Mouse (Mus musculus) liver, postnatal 0 days (tissue): Measurements from ENCODE around the gene Scgb3a1. TPM values are rescaled to one million over a fixed set of nuclear protein-coding genes. Genes with fewer than 3 reads are reported as not detected.

Experiments
- ATAC-seq: fragments of 200-750 bp; cut with Nextera tagmentation; 2 replicates; pipeline ENCODE4 v1.8.0; 2017; ENCODE audit warnings: mild to moderate bottlenecking, moderate library complexity
- DNase-seq: peaks from one replicate; pipeline ENCODE4 v3.0.0-alpha.2; 2016
- H3K27ac ChIP-seq: fragments of 300-500 bp; sonication (generic); 2 replicates; pipeline ENCODE4 v1.5.1; 2014; ENCODE audit warnings: antibody characterized with exemption, moderate library complexity, mild to moderate bottlenecking, low read depth
- H3K27me3 ChIP-seq: fragments of 300-500 bp; sonication (generic); 2 replicates; pipeline ENCODE4 v1.6.1; 2014; ENCODE audit warnings: low read length, control low read depth, mixed read lengths; ENCODE audit not compliant: insufficient read depth
- H3K36me3 ChIP-seq: fragments of 300-500 bp; sonication (generic); replicated peaks from 2 replicates; pipeline ENCODE4 v1.6.1; 2014; ENCODE audit warnings: mild to moderate bottlenecking, control low read depth, low read length, moderate library complexity, mixed read lengths; ENCODE audit not compliant: insufficient read depth
- H3K4me1 ChIP-seq: fragments of 300-500 bp; sonication (generic); 2 replicates; pipeline ENCODE4 v1.6.1; 2014; ENCODE audit warnings: antibody characterized with exemption, mild to moderate bottlenecking, control low read depth; ENCODE audit not compliant: insufficient read depth
- H3K4me2 ChIP-seq: fragments of 300-500 bp; sonication (generic); 2 replicates; pipeline ENCODE4 v1.6.1; 2014; ENCODE audit warnings: low read depth, mild to moderate bottlenecking, low read length, moderate library complexity, mixed read lengths
- H3K4me3 ChIP-seq: fragments of 300-500 bp; sonication (generic); 2 replicates; pipeline ENCODE4 v1.5.1; 2014; ENCODE audit warnings: low read depth, low read length
- H3K9ac ChIP-seq: fragments of 300-500 bp; sonication (generic); replicated peaks from 2 replicates; pipeline ENCODE4 v1.6.1; 2014; ENCODE audit warnings: mild to moderate bottlenecking, moderate library complexity
- H3K9me3 ChIP-seq: fragments of 300-500 bp; sonication (generic); 2 replicates; pipeline ENCODE4 v1.6.1; 2016; ENCODE audit warnings: mild to moderate bottlenecking, control low read depth, low read length, mixed read lengths
- CTCF ChIP-seq: sonication (generic); IDR thresholded peaks from 2 replicates; pipeline ENCODE4 v1.5.1; 2016; ENCODE audit warnings: antibody characterized with exemption, low read depth
- EP300 ChIP-seq: IDR thresholded peaks from 2 replicates; pipeline ENCODE4 v1.6.1; 2016; ENCODE audit warnings: antibody characterized with exemption, low read depth, mild to moderate bottlenecking
- WGBS: fragments of 180-500 bp; shearing (Covaris S2); extraction: QIAGEN DNeasy Blood & Tissue Kit; methylation state at CpG from one replicate; pipeline ENCODE4 v1.1.7; 2014; ENCODE audit not compliant: insufficient replicate concordance; 5-methylcytosine and 5-hydroxymethylcytosine counted together
- polyA plus RNA-seq: library from polyadenylated mRNA; unstranded; fragments of >200 nt; fragmentation: Nextera tagmentation; extraction: Ambion mirVana; gene quantifications from 2 replicates; pipeline ENCODE4 v1.2.1, GENCODE M21; 2015

Scgb3a1 gene
- polyA plus RNA-seq, 1 experiment from 2014 or later, result 0.33 TPM

DNA sequence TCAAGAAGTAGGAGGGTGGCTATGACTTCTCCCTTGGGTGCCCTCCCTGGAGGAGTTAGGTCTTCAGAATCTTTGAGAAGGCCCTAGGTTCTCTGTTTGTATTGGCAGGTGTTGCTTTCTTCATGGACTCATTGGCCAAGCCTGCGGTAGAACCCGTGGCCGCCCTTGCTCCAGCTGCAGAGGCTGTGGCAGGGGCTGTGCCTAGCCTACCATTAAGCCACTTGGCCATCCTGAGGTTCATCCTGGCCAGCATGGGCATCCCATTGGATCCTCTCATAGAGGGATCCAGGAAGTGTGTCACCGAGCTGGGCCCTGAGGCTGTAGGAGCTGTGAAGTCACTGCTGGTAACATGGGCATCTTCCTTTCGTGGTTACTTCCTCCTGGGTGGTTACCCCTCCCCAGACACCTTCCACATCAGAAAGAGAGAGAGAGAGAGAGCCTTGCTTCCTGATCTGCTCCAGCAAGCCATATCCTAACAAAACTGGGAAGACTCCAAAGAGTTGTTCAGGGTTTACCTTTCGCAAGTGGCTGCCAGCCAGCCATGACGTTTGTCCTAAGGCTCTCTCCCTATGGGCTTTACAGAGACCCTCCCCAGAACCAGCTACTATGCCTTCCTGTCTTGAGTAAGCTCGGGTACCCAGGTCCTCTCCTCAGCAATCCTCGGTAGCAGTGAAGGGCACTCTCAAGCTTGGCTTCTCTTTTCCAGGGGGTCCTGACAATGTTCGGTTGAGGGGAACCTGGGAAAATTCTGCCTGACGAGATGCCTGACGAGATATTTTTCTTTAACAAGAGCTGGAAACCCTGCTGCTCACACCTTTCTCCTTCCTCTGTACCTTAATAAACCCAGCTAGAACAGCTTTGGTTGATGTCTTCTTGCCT, 1.1 kb downstream of the Scgb3a1 start:
- ATAC-seq, result no peak
- Histone ChIP-seq H3K9ac (no peak overlapping the region), H3K27me3 (no peaks in the 10 kb centered on the region), H3K27ac (no peak overlapping the region), H3K4me2 (no peak overlapping the region), H3K4me1 (peaks cover 1% of the 10 kb centered on the region; the same call in 1 of the 2 replicates), H3K4me3 (no peak overlapping the region), H3K9me3 (no peaks in the 10 kb centered on the region), H3K36me3 (0 out of 2 replicates have a peak, but pooled peaks cover 6% of the 10 kb centered on the region)
- TF ChIP-seq CTCF (no peak), EP300 (no peak)
- no peak for DNase-seq
- 61% methylated on average over 12 of the region's 12 CpGs for WGBS

DNA sequence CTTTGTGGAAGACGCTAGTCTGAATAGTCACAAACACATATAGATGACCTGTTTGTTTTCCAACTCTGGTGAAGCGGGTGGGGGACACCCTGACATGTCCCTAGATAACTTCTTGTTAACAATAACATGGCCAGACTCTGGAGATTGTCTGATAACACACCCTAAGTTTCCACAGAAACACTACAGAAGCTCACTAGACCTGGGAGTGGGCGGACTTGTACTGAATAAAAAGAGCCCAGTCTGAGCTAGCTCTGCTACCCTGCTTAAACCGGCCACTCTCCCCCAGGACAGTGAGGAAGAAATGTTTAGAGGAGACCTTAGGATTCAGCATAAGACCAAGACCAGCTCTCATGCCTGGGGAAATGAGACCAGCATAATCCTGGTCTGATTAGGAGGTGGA, 2.1 kb downstream of the Scgb3a1 start:
- H3K9ac ChIP-seq, result no peak overlapping the region
- 0 out of 2 replicates have a peak, but pooled peaks cover 12% of the 10 kb centered on the region for H3K36me3 ChIP-seq
- no peak for ATAC-seq
- no peaks in the 10 kb centered on the region for H3K9me3 ChIP-seq
- no peak overlapping the region for H3K4me2 ChIP-seq
- H3K4me3 ChIP-seq, result no peak overlapping the region
- no peaks in the 10 kb centered on the region for H3K4me1 ChIP-seq
- DNase-seq, result no peak
- TF ChIP-seq EP300 (no peak), CTCF (no peak)
- H3K27me3 ChIP-seq, result no peaks in the 10 kb centered on the region
- 65% methylated on average over 4 of the region's 4 CpGs for WGBS
- no peak overlapping the region for H3K27ac ChIP-seq

DNA sequence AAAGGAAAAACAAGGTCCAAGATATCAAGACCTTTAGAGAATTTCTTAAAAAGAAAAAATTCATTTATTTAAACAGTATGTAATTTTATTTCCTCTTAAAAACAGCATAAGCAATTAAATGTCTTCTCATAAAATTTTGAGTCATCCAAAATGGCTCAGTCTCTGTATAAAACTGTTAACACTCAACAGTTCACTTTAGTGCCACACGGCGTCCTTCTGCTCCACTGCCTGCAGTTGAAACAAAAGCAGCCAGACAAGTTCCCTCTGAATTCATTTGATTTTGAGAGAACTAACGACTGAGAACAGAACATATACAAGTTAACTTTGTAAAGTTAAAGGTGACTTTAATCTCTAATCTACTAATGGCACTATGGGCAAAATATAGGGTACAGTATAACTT, 10.0 kb downstream of the Scgb3a1 start:
- H3K27ac ChIP-seq, result no peak overlapping the region
- H3K4me3 ChIP-seq, result no peak overlapping the region
- TF ChIP-seq EP300, result no peak
- TF ChIP-seq CTCF, result no peak
- H3K9me3 ChIP-seq, result no peaks in the 10 kb centered on the region
- H3K36me3 ChIP-seq, result peaks cover 68% of the 10 kb centered on the region
- no peak for ATAC-seq
- WGBS, result 84% methylated on average over 3 of the region's 3 CpGs
- DNase-seq, result no peak
- no peaks in the 10 kb centered on the region for H3K27me3 ChIP-seq
- H3K9ac ChIP-seq, result no peak overlapping the region
- no peaks in the 10 kb centered on the region for H3K4me1 ChIP-seq
- H3K4me2 ChIP-seq, result no peak overlapping the region

DNA sequence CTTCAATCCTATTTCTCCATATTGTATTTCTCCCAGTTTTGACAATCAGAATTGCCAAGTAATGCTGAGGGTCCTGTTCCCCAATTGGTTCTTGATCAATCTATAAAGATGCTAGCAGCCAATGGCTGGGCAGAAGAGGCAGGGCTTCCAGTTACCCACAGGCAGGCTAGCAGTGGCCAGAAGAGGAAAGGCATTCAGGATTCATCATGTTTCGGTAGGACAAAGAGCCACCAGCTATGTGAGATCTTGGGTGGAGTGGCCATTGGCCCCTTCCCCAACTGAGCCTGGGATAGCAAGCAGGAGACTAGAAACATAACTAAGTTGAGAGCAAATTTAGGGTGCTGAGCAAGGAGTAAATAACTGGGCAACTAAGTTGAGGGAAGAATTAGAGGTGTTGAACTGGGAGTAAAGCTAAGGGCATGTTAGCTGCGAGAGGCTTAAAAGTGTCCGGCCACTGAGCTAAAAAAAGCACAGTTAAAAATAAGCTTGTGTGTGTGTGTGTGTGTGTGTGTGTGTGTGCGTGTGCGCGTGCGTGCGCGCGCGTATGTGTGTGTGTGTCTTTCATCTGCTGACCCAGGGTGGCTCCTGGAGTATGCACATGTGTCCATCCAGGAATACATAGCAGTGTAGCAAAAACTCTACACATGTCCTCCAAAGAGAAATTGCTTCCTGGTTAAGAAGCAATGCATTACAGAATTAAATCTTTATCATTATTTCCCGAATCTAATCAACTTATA, 21.0 kb downstream of the Scgb3a1 start:
- peaks cover 79% of the 10 kb centered on the region for H3K36me3 ChIP-seq
- ATAC-seq (no peak), DNase-seq (no peak)
- H3K4me2 ChIP-seq, result no peak overlapping the region
- no peaks in the 10 kb centered on the region for H3K9me3 ChIP-seq
- no peak overlapping the region for H3K4me3 ChIP-seq
- WGBS, result 95% methylated on average over 12 of the region's 12 CpGs
- H3K9ac ChIP-seq, result no peak overlapping the region
- TF ChIP-seq EP300, result no peak
- no peaks in the 10 kb centered on the region for H3K27me3 ChIP-seq
- H3K4me1 ChIP-seq, result no peaks in the 10 kb centered on the region
- no peak overlapping the region for H3K27ac ChIP-seq

DNA sequence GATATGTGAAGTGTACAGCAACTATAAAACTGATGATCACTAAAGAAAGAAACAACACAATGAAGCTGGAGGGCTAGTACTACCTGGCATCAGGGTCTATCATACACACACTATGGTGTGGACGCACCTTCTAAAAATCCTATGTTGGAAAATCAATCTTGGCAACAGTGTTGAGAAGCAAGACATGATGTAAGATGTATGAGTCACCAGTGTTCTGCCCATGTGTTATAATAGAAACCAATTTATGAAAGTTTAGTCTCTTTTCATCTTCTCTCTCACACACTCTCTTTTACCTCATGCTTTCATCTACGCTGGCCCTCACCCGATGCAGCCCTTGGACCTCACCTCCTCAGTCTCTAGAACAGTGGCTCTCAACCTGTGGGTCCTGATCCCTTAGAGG, 31.6 kb downstream of the Scgb3a1 start:
- H3K9ac ChIP-seq, result no peak overlapping the region
- H3K4me3 ChIP-seq, result no peak overlapping the region
- no peaks in the 10 kb centered on the region for H3K9me3 ChIP-seq
- no peak for TF ChIP-seq CTCF
- 83% methylated on average over 3 of the region's 3 CpGs for WGBS
- H3K27ac ChIP-seq, result no peak overlapping the region
- no peaks in the 10 kb centered on the region for H3K27me3 ChIP-seq
- no peak overlapping the region for H3K4me2 ChIP-seq
- peaks cover 60% of the 10 kb centered on the region for H3K36me3 ChIP-seq
- no peak for DNase-seq
- no peak for ATAC-seq
- no peaks in the 10 kb centered on the region; the same call in 1 of the 2 replicates for H3K4me1 ChIP-seq

DNA sequence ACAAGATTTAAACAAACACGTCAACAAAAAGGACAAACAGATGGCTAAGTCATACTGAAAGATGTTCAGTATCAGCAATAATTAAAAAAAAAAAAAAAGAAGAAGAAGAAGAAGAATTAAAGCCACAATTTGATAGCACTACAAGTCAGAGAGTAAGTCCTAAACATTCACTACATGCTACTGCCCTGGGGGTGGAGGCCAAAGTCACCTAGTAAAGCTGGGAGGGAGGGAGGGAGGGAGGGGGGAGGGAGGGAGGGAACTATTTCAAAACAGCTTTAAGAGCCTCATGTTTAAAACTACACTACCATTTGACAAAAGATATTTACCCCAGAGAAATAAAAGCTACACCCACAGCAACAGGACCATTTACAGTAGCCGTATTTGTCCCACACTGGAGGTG, 32.3 kb downstream of the Scgb3a1 start:
- 86% methylated on average over 2 of the region's 2 CpGs for WGBS
- no peak overlapping the region for H3K9ac ChIP-seq
- H3K4me2 ChIP-seq, result no peak overlapping the region
- H3K27me3 ChIP-seq, result no peaks in the 10 kb centered on the region
- TF ChIP-seq EP300 (no peak), CTCF (no peak)
- no peak overlapping the region for H3K27ac ChIP-seq
- H3K4me1 ChIP-seq, result no peaks in the 10 kb centered on the region; the same call in 1 of the 2 replicates
- H3K36me3 ChIP-seq, result peaks cover 60% of the 10 kb centered on the region
- no peak for DNase-seq
- ATAC-seq, result no peak
- H3K9me3 ChIP-seq, result no peaks in the 10 kb centered on the region
- H3K4me3 ChIP-seq, result no peak overlapping the region
